Mouse (Mus musculus): Measurements from ENCODE around the gene Capn9.

GRCm38 (mm10) chr8:124543272-124543671 lies 32.6 kb upstream of the Capn9 start:
- TF ChIP-seq KAT2A (IDR thresholded peaks at IDR 0.05; ENCODE audit: insufficient replicate concordance, low read length) (no peak), CTCF (conservative IDR thresholded peaks at IDR 0.05 in 1 of 2, IDR thresholded peaks at IDR 0.05 in 1 of 2; ENCODE audit: low read depth in 2 of 2, low read length in 2 of 2) (no peak), NRF1 (IDR thresholded peaks at IDR 0.05; ENCODE audit: low read depth, low read length) (no peak), ZNF384 (IDR thresholded peaks at IDR 0.05; ENCODE audit: low read depth, low read length) (no peak), SIN3A (IDR thresholded peaks at IDR 0.05; ENCODE audit: low read length) (no peak), POLR2AphosphoS2 (IDR thresholded peaks at IDR 0.05; ENCODE audit: low read depth, low read length) (no peak), ZC3H11A (IDR thresholded peaks at IDR 0.05; ENCODE audit: low read depth, low read length) (no peak), EP300 (IDR thresholded peaks at IDR 0.05; ENCODE audit: low read length) (no peak)

All from CH12.LX (cell line).